Mouse (Mus musculus) CH12.LX (cell line): Measurements from ENCODE around the gene Cacna1h. TPM values are rescaled to one million over a fixed set of nuclear protein-coding genes. Genes with fewer than 3 reads are reported as not detected.

Source experiments
- DNase-seq: peaks from one replicate; pipeline ENCODE4 v3.0.0-alpha.2; 2013; ENCODE audit errors: extremely low read depth
- H3K27ac ChIP-seq: 2 replicates; pipeline ENCODE4 v1.5.1; 2012; ENCODE audit warnings: low read depth, mild to moderate bottlenecking, control low read depth, moderate library complexity; ENCODE audit not compliant: insufficient read depth
- H3K27me3 ChIP-seq: replicated peaks from 2 replicates; pipeline ENCODE3; 2012; ENCODE audit warnings: inconsistent platforms
- H3K36me3 ChIP-seq, 2 experiments: replicated peaks in 1 of 2; 2 replicates each; pipeline versions ENCODE3 to v1.6.1; 2012; ENCODE audit warnings: inconsistent platforms in 1 of 2, low read length in 1 of 2, mild to moderate bottlenecking in 1 of 2, mixed read lengths in 1 of 2, moderate library complexity in 1 of 2; ENCODE audit not compliant: control insufficient read depth in 1 of 2, insufficient read depth in 1 of 2
- H3K4me1 ChIP-seq, 2 experiments: 2 replicates each; pipeline ENCODE4 v1.6.1; 2012; ENCODE audit warnings: inconsistent platforms in 1 of 2, moderate library complexity in 1 of 2; ENCODE audit not compliant: insufficient read depth in 2 of 2, control insufficient read depth in 1 of 2
- H3K4me2 ChIP-seq: 2 replicates; pipeline ENCODE4 v1.6.1; 2012; ENCODE audit warnings: low read depth, mild to moderate bottlenecking, control low read depth; ENCODE audit not compliant: poor library complexity, insufficient read depth, severe bottlenecking
- H3K4me3 ChIP-seq, 3 experiments: fragments of 150-350 bp in 1 of 3; sonication (generic) in 1 of 3; replicated peaks in 1 of 3; 2 replicates each; pipeline versions ENCODE3 to v1.5.1; 2011 to 2012; ENCODE audit warnings: low read depth in 2 of 3, low read length in 2 of 3, mild to moderate bottlenecking in 2 of 3, moderate library complexity in 2 of 3, control low read depth in 1 of 3, improper control_type of control experiment in 1 of 3, inconsistent platforms in 1 of 3, mixed read lengths in 1 of 3; ENCODE audit not compliant: poor library complexity in 1 of 3
- H3K79me2 ChIP-seq: replicated peaks from 2 replicates; pipeline ENCODE4 v1.6.1; 2012; ENCODE audit warnings: mild to moderate bottlenecking, moderate library complexity; ENCODE audit not compliant: control insufficient read depth, poor library complexity, insufficient read depth, severe bottlenecking; ENCODE audit errors: extremely low read depth
- H3K9ac ChIP-seq: 2 replicates; pipeline ENCODE4 v1.6.1; 2012; ENCODE audit warnings: low read depth, mild to moderate bottlenecking, control low read depth, moderate library complexity; ENCODE audit not compliant: insufficient read depth
- H3K9me3 ChIP-seq: replicated peaks from 2 replicates; pipeline ENCODE3; 2012; ENCODE audit warnings: low read length, inconsistent platforms, mixed read lengths
- BHLHE40 ChIP-seq: IDR thresholded peaks from 2 replicates; pipeline ENCODE4 v1.6.1; 2011; ENCODE audit warnings: mild to moderate bottlenecking, low read depth, low read length, improper control_type of control experiment
- CHD1 ChIP-seq: IDR thresholded peaks from 2 replicates; pipeline ENCODE4 v1.6.1; 2012; ENCODE audit warnings: low read depth, low read length, improper control_type of control experiment, inconsistent platforms
- CHD2 ChIP-seq: IDR thresholded peaks from 2 replicates; pipeline ENCODE4 v1.6.1; 2011; ENCODE audit warnings: low read length, improper control_type of control experiment
- E2F4 ChIP-seq: IDR thresholded peaks from 2 replicates; pipeline ENCODE4 v1.6.1; 2011; ENCODE audit warnings: low read depth, low read length, improper control_type of control experiment; ENCODE audit not compliant: insufficient replicate concordance
- ELF1 ChIP-seq: IDR thresholded peaks from 2 replicates; pipeline ENCODE4 v1.6.1; 2014; ENCODE audit warnings: low read depth, mild to moderate bottlenecking, inconsistent platforms, low read length, improper control_type of control experiment
- EP300 ChIP-seq: IDR thresholded peaks from 2 replicates; pipeline ENCODE4 v1.6.1; 2011; ENCODE audit warnings: low read length, improper control_type of control experiment
- ETS1 ChIP-seq: conservative IDR thresholded peaks from 2 replicates; pipeline ENCODE4 v1.6.1; 2012; ENCODE audit warnings: low read depth, mild to moderate bottlenecking, inconsistent platforms, low read length, improper control_type of control experiment, moderate library complexity
- GABPA ChIP-seq: IDR thresholded peaks from 2 replicates; pipeline ENCODE4 v1.6.1; 2012; ENCODE audit warnings: low read depth, low read length, improper control_type of control experiment, inconsistent platforms; ENCODE audit not compliant: insufficient replicate concordance
- HCFC1 ChIP-seq: IDR thresholded peaks from 2 replicates; pipeline ENCODE4 v1.6.1; 2012; ENCODE audit warnings: low read depth, mild to moderate bottlenecking, inconsistent platforms, low read length, improper control_type of control experiment
- IRF4 ChIP-seq: IDR thresholded peaks from 2 replicates; pipeline ENCODE4 v1.6.1; 2014; ENCODE audit warnings: low read depth, mild to moderate bottlenecking, inconsistent platforms, low read length, improper control_type of control experiment
- JUN ChIP-seq: IDR thresholded peaks from 2 replicates; pipeline ENCODE4 v1.6.1; 2011; ENCODE audit warnings: low read depth, mild to moderate bottlenecking, low read length, improper control_type of control experiment, moderate library complexity; ENCODE audit not compliant: insufficient read depth
- KAT2A ChIP-seq: IDR thresholded peaks from 2 replicates; pipeline ENCODE4 v1.6.1; 2012; ENCODE audit warnings: low read length, improper control_type of control experiment, inconsistent platforms; ENCODE audit not compliant: insufficient replicate concordance
- MAZ ChIP-seq: IDR thresholded peaks from 2 replicates; pipeline ENCODE4 v1.6.1; 2012; ENCODE audit warnings: low read depth, mild to moderate bottlenecking, inconsistent platforms, low read length, improper control_type of control experiment, moderate library complexity
- MEF2A ChIP-seq: IDR thresholded peaks from 2 replicates; pipeline ENCODE4 v1.6.1; 2014; ENCODE audit warnings: low read depth, mild to moderate bottlenecking, inconsistent platforms, low read length, improper control_type of control experiment, borderline replicate concordance
- POLR2A ChIP-seq: IDR thresholded peaks from 2 replicates; pipeline ENCODE4 v1.6.1; 2011; ENCODE audit warnings: low read depth, mild to moderate bottlenecking, improper control_type of control experiment, low read length
- POLR2AphosphoS2 ChIP-seq: IDR thresholded peaks from 2 replicates; pipeline ENCODE4 v1.6.1; 2011; ENCODE audit warnings: low read depth, low read length, improper control_type of control experiment
- RCOR1 ChIP-seq: conservative IDR thresholded peaks from 2 replicates; pipeline ENCODE4 v1.6.1; 2012; ENCODE audit warnings: low read depth, mild to moderate bottlenecking, inconsistent platforms, low read length, improper control_type of control experiment
- TCF12 ChIP-seq: IDR thresholded peaks from 2 replicates; pipeline ENCODE4 v1.6.1; 2014; ENCODE audit warnings: low read depth, mild to moderate bottlenecking, inconsistent platforms, low read length, improper control_type of control experiment
- UBTF ChIP-seq: IDR thresholded peaks from 2 replicates; pipeline ENCODE4 v1.6.1; 2012; ENCODE audit warnings: low read depth, mild to moderate bottlenecking, inconsistent platforms, low read length, improper control_type of control experiment, moderate library complexity
- USF1 ChIP-seq: IDR thresholded peaks from 2 replicates; pipeline ENCODE4 v1.6.1; 2014; ENCODE audit warnings: low read depth, mild to moderate bottlenecking, inconsistent platforms, low read length, improper control_type of control experiment
- USF2 ChIP-seq: conservative IDR thresholded peaks from 2 replicates; pipeline ENCODE4 v1.6.1; 2011; ENCODE audit warnings: low read depth, low read length, improper control_type of control experiment
- ZC3H11A ChIP-seq: IDR thresholded peaks from 2 replicates; pipeline ENCODE4 v1.6.1; 2012; ENCODE audit warnings: low read depth, mild to moderate bottlenecking, inconsistent platforms, low read length, improper control_type of control experiment
- ZKSCAN1 ChIP-seq: IDR thresholded peaks from 2 replicates; pipeline ENCODE4 v1.6.1; 2012; ENCODE audit warnings: low read depth, inconsistent platforms, low read length, improper control_type of control experiment, borderline replicate concordance
- ZMIZ1 ChIP-seq: IDR thresholded peaks from 2 replicates; pipeline ENCODE4 v1.6.1; 2012; ENCODE audit warnings: low read depth, mild to moderate bottlenecking, inconsistent platforms, low read length, improper control_type of control experiment
- dilution Hi-C: fragments of 300-500 bp; cut with MboI; formaldehyde crosslinking; loops from 2 replicates; pipeline ENCODE4 v1.14.3; 2020; ENCODE audit warnings: low sequenced_read_pairs; ENCODE audit not compliant: extremely low pct_unique_long_range_greater_than_20kb, extremely low pct_ligation_motif_present
- in situ Hi-C: fragments of 300-500 bp; cut with MboI; formaldehyde crosslinking; loops from 3 replicates; pipeline ENCODE4 v1.14.3; 2019; ENCODE audit warnings: low sequenced_read_pairs, low pct_ligation_motif_present, low pct_unique_long_range_greater_than_20kb, mixed read lengths
- polyA plus RNA-seq: library from polyadenylated mRNA; unstranded; fragments of >175 nt; gene quantifications from 2 replicates; pipeline ENCODE4 v1.2.1, GENCODE M21; 2012; ENCODE audit warnings: low read depth; ENCODE audit not compliant: insufficient read length
- total RNA-seq, 2 experiments: library from RNA; depleted of rRNA; stranded (reverse); fragments of 300-350 nt in 1 of 2; fragments of >200 nt in 1 of 2; gene quantifications; 2 replicates each; pipeline ENCODE4 v1.2.3; 2012 to 2014

Cacna1h gene
- total and polyA plus RNA-seq, 3 experiments = 0.04 to 0.21 (median 0.21) TPM

- TF ChIP-seq CHD1 (no peak), ETS1 (no peak), MAZ (no peak), MEF2A (no peak), UBTF (no peak), E2F4 (no peak), ELF1 (no peak), CHD2 (no peak), TCF12 (no peak)
- Histone ChIP-seq H3K9me3 (no peaks in the 10 kb centered on the region), H3K27ac (no peak overlapping the region), H3K27me3 (peaks cover 82% of the 10 kb centered on the region), H3K9ac (no peak overlapping the region), H3K36me3 (no peaks in the 10 kb centered on the region), H3K4me2 (no peak overlapping the region), H3K79me2 (no peaks in the 10 kb centered on the region), H3K4me3 (no peak overlapping the region), H3K4me1 (no peaks in the 10 kb centered on the region)
- in situ Hi-C loops (no loop called here), dilution Hi-C loops (no loop called here)
- DNase-seq = no peak
These were observed 26.2 kb downstream of the Cacna1h start for GRCm38 (mm10) chr17:25407352-25407751.

- dilution Hi-C loops (no loop called here), in situ Hi-C loops (no loop called here)
- Histone ChIP-seq H3K9me3 (no peaks in the 10 kb centered on the region), H3K27me3 (peaks cover 82% of the 10 kb centered on the region), H3K79me2 (no peaks in the 10 kb centered on the region), H3K36me3 (no peaks in the 10 kb centered on the region), H3K4me2 (no peak overlapping the region), H3K4me3 (no peak overlapping the region), H3K27ac (no peak overlapping the region), H3K9ac (no peak overlapping the region), H3K4me1 (no peaks in the 10 kb centered on the region)
- no peak for TF ChIP-seq KAT2A
- no peak for TF ChIP-seq IRF4
- TF ChIP-seq BHLHE40 = no peak
- no peak for DNase-seq
These were observed 27.6 kb downstream of the Cacna1h start for GRCm38 (mm10) chr17:25406011-25406441.

- DNase-seq = no peak
- Histone ChIP-seq H3K4me1 (no peaks in the 10 kb centered on the region), H3K79me2 (no peaks in the 10 kb centered on the region), H3K9ac (no peak overlapping the region), H3K27me3 (peaks cover 79% of the 10 kb centered on the region), H3K36me3 (no peaks in the 10 kb centered on the region), H3K9me3 (no peaks in the 10 kb centered on the region), H3K4me2 (no peak overlapping the region), H3K27ac (no peak overlapping the region), H3K4me3 (no peak overlapping the region)
- TF ChIP-seq CHD2 = no peak
- TF ChIP-seq POLR2AphosphoS2 = no peak
- TF ChIP-seq RCOR1 = no peak
- no peak for TF ChIP-seq BHLHE40
- TF ChIP-seq TCF12 = no peak
- no peak for TF ChIP-seq GABPA
- TF ChIP-seq JUN = no peak
- TF ChIP-seq ZKSCAN1 = no peak
- TF ChIP-seq USF2 = no peak
- no peak for TF ChIP-seq ZC3H11A
- no peak for TF ChIP-seq POLR2A
- no peak for TF ChIP-seq USF1
- no peak for TF ChIP-seq ZMIZ1
- TF ChIP-seq HCFC1 = no peak
- no peak for TF ChIP-seq UBTF
- no peak for TF ChIP-seq MEF2A
- TF ChIP-seq EP300 = no peak
- in situ Hi-C loops = no loop called here
- dilution Hi-C loops = no loop called here
These were observed 28.2 kb downstream of the Cacna1h start for GRCm38 (mm10) chr17:25405224-25405895.
